8 mouse cellular contexts compared by ENCODE assay signal in the genomic region with DNA sequence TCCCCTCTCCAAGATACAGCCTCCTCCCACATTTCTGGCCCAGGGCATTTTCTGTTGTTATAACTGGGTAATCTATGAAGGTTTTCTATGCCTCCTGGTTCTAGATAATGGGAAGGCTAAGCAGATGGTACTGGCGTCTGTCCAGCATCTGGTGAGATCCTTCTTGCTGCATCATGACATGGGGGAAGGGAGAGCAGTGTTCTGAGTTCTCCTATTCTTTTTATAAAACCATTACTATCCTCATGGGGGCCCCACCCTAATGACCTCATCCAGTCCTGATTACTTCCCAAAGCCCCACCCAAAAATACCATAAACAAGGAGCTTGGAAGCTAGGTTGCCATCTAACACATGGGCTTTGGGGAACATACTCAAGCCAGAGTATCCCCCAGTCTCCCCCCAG. TPM values are rescaled to one million over a fixed set of nuclear protein-coding genes. Genes with fewer than 3 reads are reported as not detected.
DNase-seq lines count a peak whose midpoint lies in the region; ATAC-seq and TF ChIP-seq lines count a peak whose summit lies in the region.
"Had no signal": no experiment of that assay in that cellular context is flagged by ENCODE, and none has a peak within 500 bp of the region (broad histone marks: within the 10 kb centered on the region; RNA-seq: fewer than 3 reads in every experiment).

No protein-coding gene starts in this region.

- H3K4me3 ChIP-seq in lung, adult 2 months (replicated peaks; ENCODE audit: extremely low read depth, low read depth, low read length) = no peak overlapping the region
- no peak overlapping the region for H3K4me3 ChIP-seq in macrophage (ENCODE audit: inconsistent target)
- H3K4me3 ChIP-seq in forebrain, embryonic 11.5 days (ENCODE audit: low read depth, low read length) = no peak overlapping the region

- 63% methylated on average over 1 of the region's 1 CpGs for WGBS in lung, adult 2 months
- 75% methylated on average over 1 of the region's 1 CpGs for WGBS in macrophage (ENCODE audit: missing documents)
- 58% methylated on average over 1 of the region's 1 CpGs for WGBS in forebrain, embryonic 11.5 days

- no peak for ATAC-seq in forebrain, embryonic 11.5 days (replicated peaks; ENCODE audit: low FRiP score)

- DNase-seq in lung, postnatal 10 days = peak; percentile 59
- DNase-seq in lung, adult 2 months = no peak
- peak; percentile 70 for DNase-seq in brain, embryonic 14.5 days (ENCODE audit: low read depth)
- DNase-seq in heart, postnatal 10 days = peak; percentile 52 to 67
- no peak for DNase-seq in urinary bladder, postnatal 14 days (ENCODE audit: low spot score)
- no peak for DNase-seq in forebrain, embryonic 11.5 days (ENCODE audit: low spot score)

- TF ChIP-seq POLR2A in lung, adult 2 months (IDR thresholded peaks at IDR 0.05; ENCODE audit: borderline replicate concordance, extremely low read depth, low read depth, low read length) = no peak
- TF ChIP-seq POLR2A in brain, embryonic 14.5 days (IDR thresholded peaks at IDR 0.05; ENCODE audit: borderline replicate concordance, extremely low read depth, insufficient read depth, insufficient read length, poor library complexity, severe bottlenecking) = no peak

- H3K4me1 ChIP-seq in lung, adult 2 months (ENCODE audit: control insufficient read depth, insufficient read depth, low read length) = no peaks in the 10 kb centered on the region
- H3K4me1 ChIP-seq in forebrain, embryonic 11.5 days (replicated peaks; ENCODE audit: control insufficient read depth, insufficient read depth, low read length) = no peaks in the 10 kb centered on the region

- H3K36me3 ChIP-seq in macrophage (ENCODE audit: inconsistent target) = no peaks in the 10 kb centered on the region
- H3K36me3 ChIP-seq in forebrain, embryonic 11.5 days (ENCODE audit: control insufficient read depth, insufficient read depth, low read length) = no peaks in the 10 kb centered on the region

- H3K9me3 ChIP-seq in forebrain, embryonic 11.5 days (ENCODE audit: control insufficient read depth, low read length) = no peaks in the 10 kb centered on the region

- H3K4me2 ChIP-seq in forebrain, embryonic 11.5 days (ENCODE audit: low read depth, low read length, severe bottlenecking) = no peak overlapping the region
- H3K4me2 ChIP-seq: liver, embryonic 11.5 days had no signal

- H3K9ac ChIP-seq in forebrain, embryonic 11.5 days (ENCODE audit: low read length) = no peak overlapping the region

- no peaks in the 10 kb centered on the region for H3K27me3 ChIP-seq in forebrain, embryonic 11.5 days (ENCODE audit: control insufficient read depth, insufficient read depth, low read length)

- no peaks in the 10 kb centered on the region for H3K79me2 ChIP-seq in macrophage (ENCODE audit: inconsistent target)

- TF ChIP-seq CTCF in lung, adult 2 months (IDR thresholded peaks at IDR 0.05; ENCODE audit: insufficient read depth, low read length) = no peak
- no peak for TF ChIP-seq CTCF in brain, embryonic 14.5 days (IDR thresholded peaks at IDR 0.05; ENCODE audit: borderline replicate concordance, extremely low read depth, insufficient read depth, insufficient read length)

- intact Hi-C loops in heart, postnatal 10 days (cut with DNase I) = no loop called here

- peak overlapping the region; percentile 21 for H3K27ac ChIP-seq in macrophage
- H3K27ac ChIP-seq in forebrain, embryonic 11.5 days (ENCODE audit: low read depth, low read length) = no peak overlapping the region

RNA-seq across cellular contexts. Expression of a gene that starts 18.6 kb away (rescaled TPM):
- 157 and 201 TPM in 2 replicates for polyA plus RNA-seq in lung, adult 2 months (2012; rRNA removed)
- polyA plus RNA-seq in brain, embryonic 14.5 days (2012; rRNA removed) = 1,108 and 1,128 TPM in 2 replicates
- 100 to 1,000 TPM; 730 to 733 TPM for total RNA-seq in heart, postnatal 10 days (2021)
- total RNA-seq in macrophage (2018; cell fraction: chromatin; rRNA removed) = 100 to 1,000 TPM in 1 of 26 experiments, 10 to 100 TPM in 25; 28.4 to 154 (median 62.4) TPM
- 100 to 1,000 TPM; 220 to 747 (median 375) TPM for total RNA-seq in macrophage (2018; cell fraction: cytosol; rRNA removed)
- 100 to 1,000 TPM in 2 of 26 experiments, 10 to 100 TPM in 24; 47.9 to 154 (median 74.1) TPM for total RNA-seq in macrophage (2018; cell fraction: nucleus; rRNA removed)
- polyA plus RNA-seq in macrophage (2018) = 365 to 739 TPM (median 719 TPM) in 3 replicates
- polyA plus RNA-seq in forebrain, embryonic 11.5 days (2014; fragmentation: Nextera tagmentation; extraction: Ambion mirVana) = 441 and 442 TPM in 2 replicates

Comparison
In these comparisons a context has a peak if more than half of its experiments do, and no peak if none do; other contexts are left out.
1. DNase-seq: peak in lung, postnatal 10 days (single experiment), brain, embryonic 14.5 days (single experiment) and heart, postnatal 10 days (2 of 2); none in lung, adult 2 months (single experiment), urinary bladder, postnatal 14 days (single experiment) and forebrain, embryonic 11.5 days (single experiment).